Mouse (Mus musculus) hindbrain, embryonic 16.5 days (tissue): ENCODE measurements around the gene Rabl6. TPM values are rescaled to one million over a fixed set of nuclear protein-coding genes. Genes with fewer than 3 reads are reported as not detected.
A peak's percentile ranks its signal among the peaks of the same experiment; 100 is the strongest.
"Not testable (repeated sequence)": the region's sequence is repeated elsewhere in the genome, so short reads cannot be mapped to it uniquely, and the experiment has no call there.

Experiments used
- ATAC-seq: fragments of 200-750 bp; cut with Nextera tagmentation; 2 replicates; pipeline ENCODE4 v1.8.0; 2017; ENCODE audit warnings: moderate TSS enrichment, moderate library complexity
- H3K27ac ChIP-seq: fragments of 300-500 bp; sonication (generic); 2 replicates; pipeline ENCODE4 v1.5.1; 2014; ENCODE audit warnings: low read depth, mild to moderate bottlenecking, control low read depth, low read length, moderate library complexity
- H3K27me3 ChIP-seq: fragments of 300-500 bp; sonication (generic); replicated peaks from 2 replicates; pipeline ENCODE4 v1.6.1; 2014; ENCODE audit warnings: low read length; ENCODE audit not compliant: control insufficient read depth, insufficient read depth
- H3K36me3 ChIP-seq: fragments of 300-500 bp; sonication (generic); 2 replicates; pipeline ENCODE4 v1.6.1; 2014; ENCODE audit warnings: mild to moderate bottlenecking, low read length, moderate library complexity, mixed read lengths; ENCODE audit not compliant: control insufficient read depth, insufficient read depth
- H3K4me1 ChIP-seq: fragments of 300-500 bp; sonication (generic); 2 replicates; pipeline ENCODE4 v1.6.1; 2014; ENCODE audit warnings: low read depth, low read length; ENCODE audit not compliant: control insufficient read depth, insufficient read depth
- H3K4me2 ChIP-seq: fragments of 300-500 bp; sonication (generic); 2 replicates; pipeline ENCODE4 v1.6.1; 2014; ENCODE audit warnings: mild to moderate bottlenecking, low read length, control low read depth, moderate library complexity
- H3K4me3 ChIP-seq: fragments of 300-500 bp; sonication (generic); 2 replicates; pipeline ENCODE4 v1.5.1; 2014; ENCODE audit warnings: mild to moderate bottlenecking, low read length, control low read depth, moderate library complexity
- H3K9ac ChIP-seq: fragments of 300-500 bp; sonication (generic); 2 replicates; pipeline ENCODE4 v1.6.1; 2014; ENCODE audit warnings: low read depth, mild to moderate bottlenecking, control low read depth, low read length, moderate library complexity
- H3K9me3 ChIP-seq: fragments of 300-500 bp; sonication (generic); 2 replicates; pipeline ENCODE4 v1.6.1; 2014; ENCODE audit warnings: mild to moderate bottlenecking, low read length, moderate library complexity; ENCODE audit not compliant: control insufficient read depth
- WGBS: fragments of 180-500 bp; shearing (Covaris S2); extraction: QIAGEN DNeasy Blood & Tissue Kit; methylation state at CpG from one replicate; pipeline ENCODE4 v1.1.7; 2014; 5-methylcytosine and 5-hydroxymethylcytosine counted together
- polyA plus RNA-seq: library from polyadenylated mRNA; unstranded; fragments of >200 nt; fragmentation: Nextera tagmentation; extraction: Ambion mirVana; gene quantifications from 2 replicates; pipeline ENCODE4 v1.2.1, GENCODE M21; 2015

The Rabl6 gene
- polyA plus RNA-seq, 1 experiment from 2014 or later: 65.3 TPM

DNA sequence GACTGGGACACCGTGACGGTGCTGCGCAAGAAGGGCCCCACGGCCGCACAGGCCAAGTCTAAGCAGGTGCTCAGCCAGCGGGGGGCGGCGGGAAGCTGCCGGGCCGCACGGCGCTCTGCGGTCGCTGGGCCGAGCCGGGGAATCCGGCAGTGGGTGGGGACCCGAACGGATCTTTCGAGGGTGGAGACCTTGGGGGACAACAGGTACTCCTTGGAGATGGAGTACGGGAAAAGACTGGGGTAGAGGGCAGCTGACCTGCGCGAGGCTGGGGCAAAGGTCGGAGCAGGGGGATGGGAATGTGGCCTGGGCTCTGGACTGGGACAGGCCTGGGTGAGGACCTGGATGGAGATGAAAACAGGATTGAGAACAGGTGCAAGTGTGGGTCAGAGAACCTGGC lies 50.4 kb downstream of the Rabl6 start:
- Histone ChIP-seq H3K36me3 (peaks cover 23% of the 10 kb centered on the region), H3K27ac (peak overlapping the region; percentile 88), H3K27me3 (no peaks in the 10 kb centered on the region), H3K9me3 (no peaks in the 10 kb centered on the region), H3K4me2 (peak overlapping the region; percentile 97), H3K9ac (peak overlapping the region; percentile 98), H3K4me3 (peak overlapping the region; percentile 96), H3K4me1 (peaks cover 22% of the 10 kb centered on the region)
- WGBS: under 1% methylated on average over 24 of the region's 24 CpGs
- no peak; the same call in 1 of the 2 replicates for ATAC-seq

GRCm38 (mm10) chr2:25557221-25557963 lies 50.9 kb downstream of the Rabl6 start, which contains the start of gene Edf1:
Gene Edf1 (plus strand): TSS chr2:25557847.
- Histone ChIP-seq H3K4me3 (peak within 1 kb of the TSS; percentile 96), H3K27me3 (no peaks in the 10 kb centered on the region), H3K4me2 (peak within 1 kb of the TSS; percentile 97), H3K9me3 (no peaks in the 10 kb centered on the region), H3K9ac (peak within 1 kb of the TSS; percentile 98), H3K4me1 (peaks cover 22% of the 10 kb centered on the region), H3K27ac (peak within 1 kb of the TSS; percentile 88), H3K36me3 (peaks cover 18% of the 10 kb centered on the region)
- peak; percentile 99 for ATAC-seq
- WGBS: under 1% methylated on average over 38 of the region's 61 CpGs

- WGBS: 55% methylated on average over 1 of the region's 1 CpGs
- no peak for ATAC-seq
- Histone ChIP-seq H3K4me2 (no peak overlapping the region), H3K9me3 (no peaks in the 10 kb centered on the region), H3K36me3 (peaks cover 11% of the 10 kb centered on the region), H3K27ac (no peak overlapping the region), H3K4me1 (peaks cover 22% of the 10 kb centered on the region), H3K4me3 (no peak overlapping the region), H3K27me3 (no peaks in the 10 kb centered on the region), H3K9ac (no peak overlapping the region)
Observed at GRCm38 (mm10) chr2:25556296-25556695, 52.0 kb downstream of the Rabl6 start.

DNA sequence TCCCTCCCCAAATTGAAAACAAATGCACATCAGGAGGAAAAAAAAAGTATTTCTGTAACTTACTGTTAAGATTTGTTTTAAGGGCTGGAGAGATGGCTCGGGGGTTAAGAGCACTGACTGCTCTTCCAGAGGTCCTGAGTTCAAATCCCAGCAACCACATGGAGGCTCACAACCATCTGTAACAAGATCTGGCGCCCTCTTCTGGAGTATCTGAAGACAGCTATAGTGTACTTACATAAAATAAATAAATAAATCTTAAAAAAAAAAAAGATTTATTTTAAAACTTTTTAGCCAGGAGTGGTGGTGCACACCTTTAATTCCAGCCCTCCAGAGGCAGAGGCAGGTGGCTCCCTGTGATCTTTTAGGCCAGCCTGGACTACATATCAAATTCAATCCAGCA lies 52.8 kb downstream of the Rabl6 start:
- not testable (repeated sequence) for H3K9me3 ChIP-seq, H3K27ac ChIP-seq, H3K9ac ChIP-seq, H3K36me3 ChIP-seq, H3K4me2 ChIP-seq, H3K27me3 ChIP-seq, H3K4me3 ChIP-seq, ATAC-seq
- WGBS: 56% methylated on average over 2 of the region's 2 CpGs
- H3K4me1 ChIP-seq: peaks cover 22% of the 10 kb centered on the region

GRCm38 (mm10) chr2:25553171-25553786 lies 55.0 kb downstream of the Rabl6 start:
- not testable (repeated sequence) for H3K36me3 ChIP-seq, H3K27ac ChIP-seq, H3K9me3 ChIP-seq, H3K27me3 ChIP-seq, H3K4me2 ChIP-seq, ATAC-seq, H3K4me1 ChIP-seq, H3K9ac ChIP-seq, H3K4me3 ChIP-seq
- 89% methylated on average over 4 of the region's 4 CpGs for WGBS

GRCm38 (mm10) chr2:25551186-25551585 lies 57.1 kb downstream of the Rabl6 start:
- H3K4me2 ChIP-seq: no peak overlapping the region
- no peak overlapping the region for H3K4me3 ChIP-seq
- ATAC-seq: no peak
- H3K9ac ChIP-seq: no peak overlapping the region
- H3K9me3 ChIP-seq: no peaks in the 10 kb centered on the region
- 26% methylated on average over 5 of the region's 5 CpGs for WGBS
- no peak overlapping the region for H3K27ac ChIP-seq
- H3K36me3 ChIP-seq: no peaks in the 10 kb centered on the region
- H3K27me3 ChIP-seq: no peaks in the 10 kb centered on the region
- peaks cover under 1% of the 10 kb centered on the region; the same call in 1 of the 2 replicates for H3K4me1 ChIP-seq

DNA sequence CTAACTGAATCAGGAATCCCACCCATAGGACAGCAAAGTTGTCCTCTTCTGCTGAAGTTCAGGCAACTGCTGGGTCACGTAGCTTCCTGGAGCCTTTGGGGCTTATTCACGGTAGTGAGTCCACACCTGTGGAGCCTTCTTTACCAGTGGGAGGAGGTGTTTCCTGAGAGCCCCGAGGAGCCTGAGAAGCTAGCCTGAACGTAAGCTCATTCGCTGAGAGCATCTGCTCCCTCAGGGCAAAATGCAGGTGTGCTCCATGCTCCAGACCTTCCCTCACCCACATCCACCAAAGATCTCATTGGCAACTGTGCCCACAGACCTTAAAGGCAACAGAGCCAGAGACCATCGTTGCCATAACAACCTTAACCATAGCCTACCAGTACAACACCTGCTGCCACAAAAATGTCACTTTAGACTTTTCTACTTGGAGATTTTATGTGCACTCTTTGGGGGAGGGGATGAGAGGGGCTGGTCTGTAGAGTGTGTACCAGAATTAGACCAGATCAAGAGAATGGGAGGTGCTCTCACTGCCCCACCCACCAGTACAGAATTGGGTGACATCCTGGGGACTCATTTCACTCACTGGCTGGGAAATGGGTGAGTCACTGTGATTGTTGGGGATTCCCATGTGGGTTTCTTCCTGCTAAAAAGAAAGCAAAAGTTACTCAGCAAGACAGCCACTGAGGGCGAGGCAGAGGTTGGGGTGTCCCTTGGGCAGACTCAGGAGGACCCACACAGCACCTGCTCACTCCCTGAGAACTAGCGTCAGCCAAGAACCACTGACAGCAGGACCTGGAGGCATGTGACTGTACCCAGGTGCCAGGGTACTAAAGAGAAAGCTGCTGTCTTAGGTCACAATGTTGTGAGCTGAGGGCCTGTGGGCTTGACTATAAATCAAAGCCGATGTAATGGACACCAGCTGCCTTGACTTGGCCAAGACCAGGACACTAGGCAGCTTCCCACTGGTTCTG lies 59.0 kb downstream of the Rabl6 start:
- Histone ChIP-seq H3K27me3 (no peaks in the 10 kb centered on the region), H3K4me1 (peaks cover 5% of the 10 kb centered on the region), H3K36me3 (no peaks in the 10 kb centered on the region), H3K9ac (no peak overlapping the region), H3K4me2 (no peak overlapping the region), H3K9me3 (no peaks in the 10 kb centered on the region), H3K4me3 (no peak overlapping the region), H3K27ac (no peak overlapping the region)
- no peak for ATAC-seq
- WGBS: 78% methylated on average over 9 of the region's 9 CpGs

DNA sequence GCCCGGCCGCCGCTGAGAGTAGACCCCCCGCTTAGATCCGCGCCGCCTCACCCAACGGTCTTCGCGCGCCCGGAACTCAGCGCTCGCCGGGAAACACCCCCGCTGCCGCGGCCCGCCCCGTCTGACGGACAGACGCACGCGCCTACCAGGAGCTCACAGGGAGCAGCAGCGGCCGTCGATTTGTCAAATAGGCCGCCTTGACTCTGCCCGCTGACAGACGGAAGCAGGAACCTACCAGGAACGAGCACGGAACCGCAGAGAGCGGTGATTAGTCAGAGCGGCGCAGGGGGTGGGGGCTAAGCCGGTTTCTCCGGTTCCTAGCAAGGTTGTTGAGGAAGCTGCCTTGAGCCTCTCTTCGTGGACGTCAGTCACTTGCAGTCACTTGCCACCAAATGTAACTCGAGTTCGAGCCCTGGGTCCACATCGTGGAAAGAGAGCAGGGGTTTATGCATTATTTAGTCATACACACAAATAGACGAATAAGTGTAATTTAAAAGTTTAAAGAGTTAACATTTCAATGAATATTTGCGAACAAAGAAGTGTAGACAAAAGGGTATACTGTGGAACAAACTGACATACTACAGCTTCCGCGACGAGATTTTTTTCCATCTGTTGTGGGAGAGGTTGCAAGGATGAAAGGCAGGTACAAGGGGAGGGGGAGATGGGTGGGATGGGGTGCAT lies 61.4 kb downstream of the Rabl6 start, which contains the start of gene Traf2:
Gene Traf2 (minus strand): TSS at position 130 of the 681 bp plus-strand sequence.
- Histone ChIP-seq H3K36me3 (no peaks in the 10 kb centered on the region), H3K9ac (peak within 1 kb of the TSS; percentile 74), H3K4me2 (peak within 1 kb of the TSS; percentile 62), H3K27ac (peak within 1 kb of the TSS; percentile 35; the same call in 1 of the 2 replicates), H3K27me3 (no peaks in the 10 kb centered on the region), H3K4me1 (peaks cover 5% of the 10 kb centered on the region), H3K4me3 (peak within 1 kb of the TSS; percentile 57), H3K9me3 (no peaks in the 10 kb centered on the region)
- 3% methylated on average over 44 of the region's 48 CpGs for WGBS
- ATAC-seq: peak; percentile 100
